Mouse (Mus musculus): ENCODE results near the gene Olfr298.

Olfr298 gene

DNA sequence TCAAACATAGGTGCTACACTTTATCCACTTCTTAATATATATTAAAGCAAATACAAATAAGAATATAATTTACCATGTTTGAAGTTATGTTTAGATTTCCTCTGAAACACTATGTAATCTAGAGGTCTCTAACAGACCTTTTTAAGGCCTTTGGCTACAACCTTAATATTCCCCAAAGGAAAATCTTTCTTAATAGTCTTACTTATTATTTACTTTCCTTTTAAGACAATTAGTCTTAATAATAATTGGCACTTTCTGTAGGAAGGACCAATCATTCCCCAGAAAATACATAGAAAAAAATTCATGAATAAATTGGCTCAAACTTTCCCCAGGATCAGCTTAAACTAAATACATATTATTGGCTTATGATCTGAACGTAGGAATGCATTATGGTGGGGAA, at the start of gene Olfr298:
TSS of gene Olfr298 (minus strand) at position 101 of the 400 bp plus-strand sequence.
- DNase-seq (ENCODE audit: low read depth, low spot score): no peak

DNA sequence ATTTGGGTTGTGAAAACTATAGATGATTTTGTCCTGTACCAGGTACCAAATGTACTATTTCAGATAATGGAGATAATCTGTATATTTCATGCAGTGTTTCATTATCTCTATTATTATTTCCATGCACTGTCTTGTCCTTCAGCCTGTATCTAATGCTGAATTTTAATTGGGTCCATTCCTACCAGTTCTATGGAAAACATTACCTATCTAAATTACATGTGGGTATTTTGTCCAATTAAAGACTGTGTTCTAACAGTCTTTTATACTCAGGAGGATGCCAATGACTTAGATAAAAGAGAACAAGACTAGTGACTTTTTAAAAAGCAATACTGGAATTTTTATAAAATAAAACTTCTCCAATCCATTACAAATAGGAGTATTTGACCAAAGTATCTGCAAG, 27.4 kb upstream of the Olfr298 start, which contains the start of gene Olfr297:
TSS of gene Olfr297 (plus strand) at position 301 of the 400 bp plus-strand sequence.
- DNase-seq (ENCODE audit: low read depth, low spot score): no peak

DNA sequence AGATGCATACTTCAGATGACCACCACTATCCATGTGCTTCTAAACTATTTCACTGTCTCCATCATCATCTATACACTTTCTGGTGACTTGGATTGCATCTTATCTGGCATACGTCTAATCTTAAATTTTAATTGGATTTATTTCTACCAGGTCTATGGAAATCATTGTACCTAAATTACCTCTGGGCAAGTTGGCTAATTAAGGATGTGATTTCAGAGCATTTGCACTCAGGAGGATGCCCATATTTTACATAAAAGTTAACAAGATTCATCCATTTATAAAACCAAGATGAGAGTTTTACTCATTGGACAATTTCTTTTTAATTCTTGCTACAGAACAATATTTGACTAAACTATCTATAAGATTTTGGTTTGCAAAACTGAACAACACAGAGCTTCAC, 32.7 kb downstream of the Olfr298 start, which contains the start of gene Olfr299:
TSS of gene Olfr299 (plus strand) at position 301 of the 400 bp plus-strand sequence.
- DNase-seq (ENCODE audit: low read depth, low spot score): no peak
